Mouse (Mus musculus) liver (tissue): Measurements from ENCODE around the gene Dnah6.
A peak's percentile ranks its signal among the peaks of the same experiment; 100 is the strongest.

Source experiments
- DNase-seq: peaks from one replicate; pipeline ENCODE4 v3.0.0-alpha.2; 2020; ENCODE audit warnings: mixed read lengths

Gene Dnah6

DNA sequence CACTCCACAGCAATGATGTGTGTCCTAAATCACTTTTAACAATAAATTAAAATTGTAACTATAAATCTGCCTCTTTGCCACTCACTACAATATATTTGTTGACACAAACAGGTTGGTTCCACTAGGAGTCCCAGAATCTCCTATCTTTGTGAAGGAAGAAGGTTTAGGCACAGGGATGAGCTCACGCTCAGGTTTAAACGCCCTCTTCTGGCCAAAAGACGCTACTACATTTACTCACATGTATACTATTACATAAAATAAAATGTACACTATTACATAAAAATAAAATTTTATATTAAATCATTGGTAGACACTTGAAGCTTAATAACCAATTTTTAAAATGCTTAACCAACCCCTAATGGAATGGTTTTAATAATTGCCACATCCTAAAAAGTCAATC, 201.4 kb downstream of the Dnah6 start:
- DNase-seq = no peak

- DNase-seq = no peak
Observed at GRCm38 (mm10) chr6:73018725-73019280, 202.6 kb downstream of the Dnah6 start.

- peak; percentile 14 for DNase-seq
Observed at GRCm38 (mm10) chr6:73014317-73015160, 206.9 kb downstream of the Dnah6 start.

- DNase-seq = no peak
Observed at GRCm38 (mm10) chr6:73012931-73013330, 208.5 kb downstream of the Dnah6 start.

GRCm38 (mm10) chr6:73011827-73012226, 209.6 kb downstream of the Dnah6 start:
- DNase-seq = no peak

DNA sequence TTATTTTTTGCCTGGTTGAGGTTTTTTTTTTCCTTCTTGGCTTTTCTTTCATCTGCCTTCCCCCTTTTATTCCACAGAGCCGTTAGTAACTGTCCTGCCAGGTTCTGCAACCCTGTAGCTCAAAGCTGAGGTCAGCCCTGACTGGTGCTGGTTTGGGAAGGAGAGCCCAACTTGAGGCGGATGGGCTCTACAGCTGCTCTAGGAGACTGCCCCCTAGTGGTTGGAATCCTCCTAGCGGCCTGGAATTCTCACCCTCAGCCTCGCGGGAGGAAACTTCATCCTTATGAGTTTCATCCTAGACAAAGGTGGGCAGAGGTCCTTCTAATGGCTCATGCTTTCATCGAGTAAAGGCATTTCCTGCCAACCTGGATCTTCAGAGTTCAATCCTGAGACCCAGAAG, 211.4 kb downstream of the Dnah6 start:
- peak; percentile 59 for DNase-seq

DNA sequence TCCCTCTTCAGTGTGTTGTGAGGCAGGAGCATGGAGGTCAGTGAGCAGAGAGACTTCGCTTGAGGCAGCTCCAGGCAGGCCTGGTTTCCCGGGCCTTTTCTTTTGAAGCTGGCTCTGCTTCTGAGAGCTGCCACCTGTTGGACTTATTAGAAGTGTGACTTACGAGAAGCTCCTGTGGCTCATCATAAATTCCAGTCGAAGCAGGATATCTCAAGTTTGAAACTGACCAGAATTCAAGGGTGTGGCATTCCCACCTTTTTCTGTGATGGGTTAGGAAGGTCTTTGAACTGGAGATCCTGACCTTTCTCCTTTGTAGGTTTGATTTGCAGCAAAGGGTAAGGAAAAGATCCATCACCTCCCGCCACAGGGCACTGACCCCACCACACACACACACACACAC, 217.8 kb downstream of the Dnah6 start:
- DNase-seq = no peak

GRCm38 (mm10) chr6:73002391-73002790, 219.1 kb downstream of the Dnah6 start:
- DNase-seq = peak; percentile 20

GRCm38 (mm10) chr6:72998809-72999208, 222.6 kb downstream of the Dnah6 start:
- no peak for DNase-seq

DNA sequence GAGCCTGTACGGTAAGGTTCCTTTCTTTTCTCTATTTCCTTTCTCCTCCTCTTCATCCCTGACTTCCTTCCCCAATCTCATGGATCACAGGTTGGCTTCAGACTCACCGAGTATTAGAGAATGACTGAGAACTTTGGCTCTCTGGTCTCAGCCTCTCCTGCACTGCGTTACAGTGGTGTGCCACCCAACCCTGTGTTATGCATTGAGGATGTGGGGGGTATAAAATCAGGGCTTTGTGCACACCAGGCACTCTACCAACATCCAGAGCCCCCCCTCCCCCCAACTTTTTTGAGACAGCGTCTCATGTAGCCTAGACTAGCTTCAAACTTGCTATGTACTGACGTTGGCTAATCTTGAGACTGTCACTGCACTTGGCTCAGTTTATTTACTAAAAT, 227.8 kb downstream of the Dnah6 start:
- DNase-seq = no peak

DNA sequence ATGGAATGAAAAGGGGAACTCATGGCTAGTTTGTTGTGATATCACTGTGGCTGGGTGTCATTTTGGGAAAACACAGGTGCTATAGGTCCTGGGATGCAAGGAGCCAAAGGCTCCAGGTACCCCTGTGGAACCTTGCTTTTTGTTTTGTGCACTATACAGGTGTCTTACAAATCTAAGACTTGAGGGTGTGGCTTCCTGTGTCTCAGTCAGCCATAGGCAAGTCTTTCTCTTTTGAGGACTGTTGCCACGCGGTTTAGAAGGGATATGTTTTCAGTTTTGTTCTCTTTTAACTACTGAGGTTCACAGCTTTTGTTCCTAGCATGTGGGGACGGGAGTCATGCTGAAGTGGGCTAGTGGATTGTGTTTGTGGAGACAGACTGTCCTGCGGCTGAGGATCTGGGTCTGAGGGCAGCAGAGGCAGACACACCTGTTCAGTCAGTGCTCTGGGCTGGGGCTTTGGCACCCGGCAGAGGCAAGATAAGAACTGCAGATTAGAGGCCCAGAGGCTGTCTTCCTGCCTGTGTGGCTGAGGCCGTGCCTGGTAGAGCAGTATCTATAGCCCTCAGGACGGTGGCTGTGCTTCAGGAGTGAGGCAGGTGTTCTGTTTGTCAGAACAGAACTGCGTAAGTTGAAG, 228.3 kb downstream of the Dnah6 start:
- no peak for DNase-seq

- DNase-seq = no peak
Observed at GRCm38 (mm10) chr6:72990206-72990605, 231.2 kb downstream of the Dnah6 start.

DNA sequence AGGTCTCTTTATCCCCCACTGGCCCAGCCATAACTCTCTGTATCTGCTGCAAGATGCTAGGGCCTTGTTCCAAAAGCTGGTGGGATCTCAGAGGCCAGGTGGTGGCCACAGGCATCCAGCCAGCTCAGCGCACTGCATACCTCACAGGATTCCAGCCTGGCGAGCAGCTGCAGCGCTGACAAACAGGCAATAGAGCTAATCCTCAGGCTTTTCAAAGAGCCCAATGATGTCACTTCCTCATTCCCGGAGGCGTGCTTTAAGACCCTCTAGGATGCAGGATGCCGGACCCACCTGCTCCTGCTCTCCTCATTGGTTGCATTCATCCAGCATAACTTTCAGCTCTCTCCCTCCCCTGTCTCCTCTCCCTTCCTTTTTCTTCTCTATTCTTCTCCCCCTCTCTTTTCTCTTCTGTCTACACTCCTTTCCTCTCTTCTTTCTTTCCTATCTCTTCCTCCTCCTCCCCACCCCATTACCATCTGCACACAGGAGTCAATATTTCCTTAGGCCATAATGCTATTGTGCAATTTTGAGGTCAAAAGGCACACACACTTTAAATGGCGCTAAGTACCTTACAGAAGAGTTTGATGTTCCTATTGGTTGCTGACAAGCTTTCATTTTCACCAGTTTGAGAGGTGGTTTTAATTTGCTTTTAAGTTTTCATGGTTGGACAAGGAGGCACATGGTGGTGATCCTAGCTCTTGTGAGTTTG, 232.3 kb downstream of the Dnah6 start:
- DNase-seq = peak; percentile 43

- no peak for DNase-seq
Observed at GRCm38 (mm10) chr6:72982506-72982905, 238.9 kb downstream of the Dnah6 start.

DNA sequence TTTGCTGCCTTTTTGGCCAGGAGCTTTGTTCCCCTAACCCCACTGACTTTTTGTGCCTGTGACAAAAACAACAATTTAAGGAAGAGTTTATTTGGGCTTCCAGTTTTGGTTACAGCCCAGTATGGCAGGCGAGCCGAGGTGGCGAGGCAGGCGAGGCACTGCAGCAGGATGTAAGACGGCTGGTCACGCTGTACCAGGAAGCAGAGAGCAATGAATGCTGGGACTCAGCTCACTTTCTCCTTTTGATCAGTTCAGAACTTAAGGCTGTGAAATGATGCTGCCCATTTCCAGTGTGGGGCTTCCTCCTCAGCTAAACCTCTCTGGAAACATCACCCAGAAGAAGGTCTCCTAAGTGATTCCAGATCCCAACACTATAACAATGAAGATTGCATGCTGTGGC, 239.6 kb downstream of the Dnah6 start:
- no peak for DNase-seq

DNA sequence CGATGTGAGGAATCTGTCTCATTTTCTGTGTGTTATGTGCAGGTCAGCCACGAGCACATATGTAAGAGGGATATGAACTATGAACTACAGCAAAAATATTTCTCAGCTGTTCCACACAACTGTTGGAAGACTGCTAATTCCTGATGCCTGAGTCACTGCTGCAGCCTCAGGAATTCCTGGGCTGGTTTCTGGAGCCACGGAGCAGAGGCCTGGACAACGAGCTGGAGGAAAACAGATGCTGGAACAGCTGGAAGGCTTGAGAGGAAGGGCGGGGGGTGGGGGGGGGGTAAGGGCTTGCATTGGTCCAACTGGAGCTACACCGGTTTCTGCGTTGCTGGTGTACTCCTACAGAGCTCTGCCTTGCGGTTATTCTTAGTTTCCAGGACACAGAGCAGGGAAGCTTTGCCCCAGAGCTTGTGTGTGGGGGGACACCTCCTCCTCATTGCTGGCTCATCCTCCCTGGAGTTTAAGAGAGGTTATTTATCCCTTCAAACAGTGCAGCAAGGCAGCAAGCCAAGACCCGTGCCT, 240.3 kb downstream of the Dnah6 start:
- DNase-seq = peak; percentile 47

DNA sequence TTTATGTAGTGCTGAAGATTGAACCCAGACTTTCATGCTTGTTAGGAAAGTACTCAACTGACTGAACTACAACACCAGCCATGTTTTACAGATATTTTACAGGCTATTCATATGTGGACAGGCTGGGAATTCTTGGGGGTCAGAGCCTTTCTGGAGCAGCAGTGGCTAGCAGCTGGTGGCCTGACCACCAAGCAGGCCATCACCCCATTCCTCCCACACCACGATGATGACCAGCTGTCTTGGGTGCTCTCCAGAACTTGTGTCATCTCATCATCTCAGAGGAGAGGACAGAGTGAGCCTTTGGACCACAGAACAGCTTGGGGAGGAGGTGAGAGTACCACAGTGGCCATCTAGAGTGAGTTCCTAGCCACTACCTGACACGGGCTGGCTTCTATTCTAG, 244.6 kb downstream of the Dnah6 start:
- no peak for DNase-seq

- DNase-seq = no peak
Observed at GRCm38 (mm10) chr6:72971074-72971473, 250.4 kb downstream of the Dnah6 start.

DNA sequence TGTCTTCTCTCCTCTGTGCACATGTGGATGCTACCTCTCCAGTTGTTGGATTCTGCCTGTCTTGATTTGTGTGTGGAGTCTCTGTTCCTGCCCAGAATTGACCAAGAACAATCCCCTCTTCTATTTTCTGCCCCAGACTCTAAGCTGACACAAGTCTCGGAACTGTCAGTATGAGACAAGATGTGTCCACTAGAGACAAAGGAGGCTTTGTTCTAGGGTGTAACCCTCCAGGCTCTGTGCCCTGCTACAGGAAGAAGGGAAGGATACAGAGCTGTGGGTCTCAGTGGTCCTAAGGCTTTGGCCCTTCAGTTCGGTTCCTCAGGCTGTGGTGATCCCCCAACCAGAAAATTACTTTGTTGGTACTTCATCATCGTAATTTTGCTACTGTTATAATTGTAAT, 251.7 kb downstream of the Dnah6 start:
- DNase-seq = no peak
